Mouse (Mus musculus) inflammation-experienced regulatory T-cells, adult 6 months (primary cell): Measurements from ENCODE around the gene Ush1g. TPM values are rescaled to one million over a fixed set of nuclear protein-coding genes. Genes with fewer than 3 reads are reported as not detected.
A peak's percentile ranks its signal among the peaks of the same experiment; 100 is the strongest.

Experiments used
- ATAC-seq: one replicate; pipeline ENCODE4 v1.8.0; 2017
- polyA plus RNA-seq, 3 experiments: library from polyadenylated mRNA; unstranded; fragments of 100-300 nt; shearing (Covaris generic); gene quantifications; one replicate each; pipeline ENCODE4 v1.2.1; 2017

Gene Ush1g
- polyA plus RNA-seq, result not detected

DNA sequence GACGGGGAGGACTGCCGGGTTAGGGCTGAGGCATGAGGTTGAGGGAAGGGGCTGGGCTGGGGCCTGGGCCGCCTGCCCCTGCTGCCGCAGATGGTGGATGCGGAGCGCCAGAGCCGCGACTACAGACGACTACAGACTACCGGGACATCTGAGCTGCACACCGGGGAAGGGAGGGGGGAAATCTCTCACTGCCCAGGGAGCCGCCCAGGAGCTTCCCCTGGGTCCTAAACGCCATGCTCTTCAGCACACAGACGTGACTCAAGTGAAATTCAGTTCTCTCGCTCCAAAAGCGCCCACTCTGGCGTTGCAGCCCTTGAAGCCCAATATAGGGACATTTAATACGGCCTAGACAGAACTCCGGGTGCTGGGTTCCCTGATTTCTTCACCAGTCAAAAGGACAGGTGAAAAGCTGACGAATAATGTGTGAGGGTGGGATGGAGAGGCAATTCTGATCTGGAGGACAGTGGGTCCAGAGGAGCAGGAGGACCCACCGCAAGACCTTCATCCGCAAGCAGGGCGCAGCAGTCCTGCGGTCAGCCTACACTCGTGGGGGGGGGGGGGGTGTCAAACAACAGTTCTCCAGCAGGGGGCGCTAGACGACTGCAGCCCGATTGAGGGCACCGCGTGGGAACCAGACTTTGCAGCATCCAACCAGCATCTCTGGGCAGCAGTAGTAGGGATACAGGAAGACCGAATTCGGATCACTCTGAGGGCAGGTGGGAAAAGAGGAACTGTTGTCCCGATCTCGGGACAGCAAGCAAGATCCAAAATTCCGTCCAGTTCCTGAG is at the start of gene Ush1g:
Gene Ush1g (minus strand): TSS at position 136 of the 788 bp plus-strand sequence.
- ATAC-seq, result peak; percentile 41

DNA sequence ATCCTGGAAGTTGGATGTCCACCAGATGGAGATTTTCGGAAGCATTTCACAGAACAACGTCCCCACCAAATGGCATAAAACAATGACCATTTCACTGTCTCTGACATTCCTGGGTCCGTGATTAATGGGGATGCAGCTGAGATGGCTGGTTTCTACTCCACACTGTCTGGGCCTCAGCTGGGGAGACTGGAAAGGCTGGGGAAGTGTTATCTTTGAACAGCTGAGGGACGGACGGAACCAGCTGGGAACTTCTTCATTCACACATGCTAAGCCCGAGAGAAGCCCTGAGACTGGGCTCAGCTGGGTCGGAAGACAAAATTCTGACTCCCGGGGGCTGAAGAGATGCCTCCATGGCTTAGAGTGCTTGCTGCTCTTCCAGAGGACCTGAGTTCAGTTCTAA is 49.5 kb upstream of the Ush1g start:
- ATAC-seq, result no peak

DNA sequence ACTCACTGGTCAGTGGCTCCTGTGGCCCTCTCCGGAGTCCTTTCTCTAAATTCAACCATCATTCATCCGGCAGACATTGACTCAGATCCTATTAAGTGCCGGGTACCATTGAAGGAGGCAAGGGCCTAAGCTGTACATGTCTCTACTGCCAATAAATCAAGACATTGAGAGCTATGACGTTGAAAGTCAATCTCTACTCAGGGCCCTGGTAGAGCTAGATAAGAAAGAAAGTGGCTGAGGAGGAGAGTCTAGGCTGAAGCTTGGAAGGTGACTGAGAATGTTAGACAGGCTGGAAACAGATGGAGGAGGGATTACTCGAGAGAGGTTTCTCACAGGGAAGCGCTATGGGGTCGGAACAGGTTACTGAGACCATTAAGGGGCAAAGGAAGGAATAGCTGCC is 48.5 kb upstream of the Ush1g start:
- no peak for ATAC-seq

DNA sequence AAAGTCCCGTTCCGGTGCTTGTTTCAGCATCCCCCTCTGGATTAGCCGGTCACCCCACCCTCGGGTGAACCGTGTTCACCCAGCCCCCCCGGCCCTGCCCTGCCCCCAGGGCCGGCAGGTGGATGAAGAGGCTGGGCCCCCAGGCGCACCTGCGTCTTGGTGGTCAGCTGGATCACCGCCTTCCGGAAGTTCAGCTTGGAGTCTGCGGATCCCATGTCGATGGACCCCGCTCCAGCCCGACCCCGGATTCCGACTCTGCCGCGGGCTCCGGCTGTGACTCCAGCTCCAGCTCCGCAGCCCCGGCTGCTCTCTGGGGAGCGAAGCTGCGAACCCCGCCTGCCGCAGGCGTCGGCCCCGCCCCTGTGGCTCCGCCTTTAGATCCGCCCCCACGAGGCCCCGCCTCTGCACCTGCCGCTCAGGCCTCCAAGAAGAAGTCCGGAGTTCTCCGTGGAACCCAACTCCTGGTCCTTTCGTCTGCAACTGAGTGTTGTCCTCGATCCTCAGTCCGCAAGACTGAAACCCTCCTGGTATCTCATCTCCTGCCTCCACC is 45.6 kb upstream of the Ush1g start, which contains the start of gene Hid1:
Gene Hid1 (minus strand): TSS at position 362 of the 550 bp plus-strand sequence.
- peak; percentile 85 for ATAC-seq

DNA sequence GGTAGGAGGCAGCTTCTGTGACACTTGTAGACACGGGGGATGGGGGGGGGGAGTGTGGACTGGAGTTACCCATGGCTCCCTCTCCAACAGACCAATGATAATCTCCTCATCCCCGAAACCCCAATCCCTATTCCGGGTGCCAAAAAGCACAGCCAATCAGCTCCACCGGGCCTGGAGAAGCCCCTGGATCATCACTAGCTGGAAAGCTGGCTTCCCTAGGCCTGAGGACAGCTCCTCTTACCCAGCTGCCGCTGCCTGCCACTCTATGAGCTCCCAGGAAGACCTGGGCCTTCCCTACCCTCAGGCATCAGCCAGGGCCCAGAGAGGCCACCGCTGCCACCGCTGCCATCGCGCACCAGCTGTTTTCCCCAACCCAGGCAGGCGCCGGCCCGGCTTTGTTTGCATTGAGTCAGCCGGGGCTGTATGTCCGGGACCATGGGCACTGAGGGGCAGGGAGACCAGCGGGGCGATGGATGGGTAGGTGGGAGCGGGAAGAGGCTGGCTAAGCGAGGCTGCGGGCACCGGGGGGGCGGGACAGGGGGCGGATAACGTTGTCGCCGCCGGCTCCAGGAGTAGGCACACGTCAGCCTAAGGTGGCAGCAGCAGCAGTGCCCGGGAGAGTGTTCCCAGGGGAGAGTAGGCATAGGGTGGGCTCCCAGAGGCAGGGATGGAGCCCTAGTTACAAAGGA is 45.0 kb upstream of the Ush1g start:
- no peak for ATAC-seq

DNA sequence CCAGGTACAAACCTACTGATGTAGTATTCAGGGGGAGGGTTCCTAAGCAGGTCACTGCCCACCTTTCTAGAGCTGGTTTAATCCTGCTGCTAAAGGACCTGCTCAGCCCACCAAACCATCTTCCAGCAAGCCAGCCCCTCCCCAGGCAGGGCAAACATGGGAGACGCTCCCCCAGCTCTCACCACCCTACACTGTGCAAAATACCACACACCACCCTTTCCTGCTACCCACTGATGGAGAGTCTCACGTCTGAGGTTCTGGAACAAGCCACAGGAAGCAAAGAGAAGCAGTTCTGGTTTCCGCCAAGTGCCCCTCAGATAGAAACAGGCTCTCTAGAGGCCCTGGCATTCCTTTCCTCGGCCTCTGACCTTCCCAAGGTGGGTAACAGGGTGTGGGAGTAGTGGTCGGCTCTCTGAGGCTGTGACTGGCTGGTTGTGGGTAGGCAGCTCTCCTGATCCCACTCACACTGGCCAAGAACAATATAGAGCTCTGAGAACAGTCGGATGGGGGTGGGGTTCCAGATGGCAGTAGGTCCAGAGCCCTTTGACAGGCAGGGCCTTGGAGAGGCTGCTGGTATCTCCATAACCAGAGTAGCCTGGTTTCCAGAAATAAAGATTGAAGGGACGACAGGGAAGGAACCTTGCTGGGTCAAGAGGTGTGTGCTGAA is 44.3 kb upstream of the Ush1g start:
- no peak for ATAC-seq

DNA sequence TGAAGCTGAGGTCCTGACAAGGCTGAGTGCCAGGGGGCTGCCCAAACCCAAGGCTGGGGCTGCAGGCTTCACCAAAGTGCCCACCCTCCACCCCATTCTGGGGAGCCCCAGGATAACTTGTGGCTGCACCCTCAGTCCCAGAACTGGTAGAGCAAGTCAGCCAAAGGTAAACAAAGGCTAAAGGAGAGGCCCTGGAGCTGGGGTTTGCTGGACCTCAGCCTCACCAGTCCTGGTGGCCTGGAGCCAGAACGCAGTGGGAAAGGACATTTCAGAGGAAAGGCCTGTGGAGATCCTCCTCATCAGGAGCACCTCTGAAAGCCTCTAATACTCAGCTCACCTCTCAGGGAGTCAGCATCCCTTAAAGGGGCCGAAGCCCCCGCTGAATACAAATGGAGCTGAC is 42.3 kb upstream of the Ush1g start:
- no peak for ATAC-seq

DNA sequence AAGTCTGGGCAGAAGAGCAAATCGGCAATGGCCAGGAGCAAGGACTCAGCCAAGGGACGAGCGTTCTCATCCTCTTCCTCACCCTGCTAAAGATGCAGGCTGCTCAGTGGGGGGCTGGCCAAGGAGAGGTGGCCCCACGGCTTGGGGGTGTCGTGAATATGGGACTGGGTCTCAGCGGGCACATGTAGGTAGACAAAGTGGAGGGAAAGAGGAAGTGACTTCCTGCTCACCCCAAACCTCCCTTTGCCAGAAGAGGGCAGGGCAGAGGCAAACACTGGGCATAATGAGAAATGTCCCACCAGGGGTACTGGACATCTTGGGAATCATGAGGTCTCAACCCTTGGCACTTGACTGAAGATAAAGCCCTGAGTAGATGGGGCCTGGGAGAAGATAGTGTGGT is 37.9 kb upstream of the Ush1g start:
- ATAC-seq, result no peak

DNA sequence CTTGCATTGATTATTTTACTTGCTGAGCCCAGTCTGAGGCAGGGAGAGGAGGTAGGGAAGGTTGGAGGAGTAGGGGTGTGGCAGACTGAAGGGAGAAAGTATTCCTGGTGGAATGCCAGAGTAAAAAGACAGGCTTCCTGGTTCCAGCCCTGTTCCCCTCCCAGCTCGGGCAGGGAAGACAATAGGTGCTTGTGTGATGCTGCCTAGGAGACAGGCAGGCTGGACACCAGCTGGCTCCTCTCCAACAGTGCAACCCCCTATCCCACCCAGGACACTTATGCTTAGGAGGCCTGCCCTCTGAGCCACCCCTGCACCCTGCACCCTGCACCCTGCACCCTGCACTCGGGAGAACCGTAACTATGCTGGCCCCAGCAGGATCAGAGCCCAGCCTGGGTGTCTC is 37.5 kb upstream of the Ush1g start:
- no peak for ATAC-seq

DNA sequence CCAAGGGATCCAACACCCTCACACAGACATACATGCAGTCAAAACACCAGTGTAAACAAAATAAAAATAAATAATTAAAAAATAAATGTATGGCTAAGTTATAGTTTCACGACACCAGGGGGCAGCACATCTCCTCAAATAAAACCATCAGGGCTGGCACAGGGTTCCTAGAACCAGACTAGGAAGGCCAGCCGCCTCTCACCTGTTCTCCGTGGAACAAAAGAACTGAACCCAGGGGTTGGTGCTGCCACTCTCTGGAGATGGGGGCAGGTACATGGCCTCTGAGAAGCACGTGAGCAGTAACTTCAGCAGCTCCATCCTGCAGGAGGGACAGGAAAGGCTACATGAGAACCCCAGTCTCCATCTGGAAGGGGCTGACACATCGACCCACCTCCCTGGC is 36.6 kb upstream of the Ush1g start:
- ATAC-seq, result peak; percentile 46

DNA sequence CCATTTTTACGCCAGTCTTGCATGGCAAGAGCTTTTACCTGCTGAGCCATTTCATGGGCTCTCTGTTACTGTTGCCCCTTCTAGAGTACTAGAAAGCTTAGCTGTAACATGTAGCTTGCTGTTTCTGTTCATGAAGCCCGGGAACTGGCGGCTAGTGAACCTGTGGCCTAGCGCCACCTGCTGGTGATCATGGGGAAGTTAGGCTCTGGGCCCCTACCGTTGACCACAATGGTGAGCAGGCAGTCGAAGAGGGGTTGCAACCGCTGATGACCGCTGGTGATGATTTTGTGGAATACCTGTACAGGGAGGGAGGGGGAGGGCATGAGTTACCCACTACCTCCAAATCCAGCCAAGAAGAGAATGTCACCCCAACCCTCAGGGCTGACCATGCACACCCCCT is 32.3 kb upstream of the Ush1g start:
- no peak for ATAC-seq

DNA sequence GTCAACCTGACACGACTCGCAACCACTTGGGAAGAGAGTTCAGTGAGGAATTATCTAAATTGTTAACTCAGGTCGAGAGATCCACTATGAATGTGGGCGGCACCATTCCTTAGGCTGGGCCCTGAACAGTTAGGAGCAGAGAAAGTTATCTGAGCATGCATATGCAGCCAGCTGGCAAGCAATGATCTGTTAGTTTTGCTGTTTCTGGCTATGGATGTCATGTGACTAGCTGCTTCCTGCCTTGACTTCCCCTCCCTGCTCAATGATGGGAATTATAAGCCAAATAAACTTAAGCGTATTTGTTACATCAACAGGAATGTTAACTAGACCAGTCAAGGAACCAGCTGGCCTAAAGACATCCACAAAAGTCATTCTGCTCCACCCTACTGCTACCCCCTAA is 31.5 kb upstream of the Ush1g start:
- no peak for ATAC-seq

DNA sequence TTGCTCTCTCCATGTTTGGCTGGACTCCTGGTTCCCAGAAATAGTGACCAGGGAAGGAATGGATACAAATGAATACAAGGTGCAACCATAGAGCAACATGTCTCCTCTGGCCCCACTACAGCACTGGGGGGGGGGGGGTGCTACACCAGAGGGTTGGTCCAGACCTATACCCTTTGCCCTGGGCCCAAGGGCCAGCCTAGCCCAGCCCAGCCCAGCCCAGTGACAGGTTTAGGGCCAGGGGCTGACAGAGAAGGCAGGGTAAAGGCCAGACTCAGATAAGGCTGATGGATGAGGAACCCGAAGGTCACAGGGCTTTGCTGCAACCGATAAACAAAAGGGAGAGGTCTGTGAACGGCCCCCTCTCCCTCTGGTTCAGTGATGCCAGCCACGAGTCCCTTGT is 28.1 kb upstream of the Ush1g start:
- ATAC-seq, result no peak

DNA sequence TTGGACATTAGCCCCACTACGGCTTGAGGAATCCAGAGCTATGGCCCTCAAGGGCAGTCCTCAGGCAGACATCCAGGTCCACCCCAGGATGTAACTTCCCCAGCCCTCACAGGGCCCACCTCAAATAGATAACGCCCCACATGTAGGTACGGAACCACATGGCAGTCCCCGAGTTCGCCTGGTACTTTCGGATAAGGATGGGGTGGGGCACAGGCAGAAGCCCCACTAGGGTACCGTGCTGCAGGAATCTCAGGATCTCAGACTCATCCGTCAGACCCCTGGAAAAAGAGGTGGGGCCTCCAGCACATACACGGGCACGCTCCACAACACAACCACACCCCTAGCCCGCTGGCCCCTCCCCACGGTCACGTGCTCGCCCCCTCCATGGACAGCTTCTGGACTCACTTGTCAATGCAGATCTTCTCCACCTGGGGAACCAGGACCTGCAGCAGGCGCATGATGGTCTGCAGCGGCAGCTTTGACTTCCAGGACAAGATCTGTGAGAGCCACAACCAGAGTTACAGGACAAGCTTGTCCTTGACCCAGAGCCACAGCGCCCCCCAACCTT is 26.9 kb upstream of the Ush1g start:
- no peak for ATAC-seq

DNA sequence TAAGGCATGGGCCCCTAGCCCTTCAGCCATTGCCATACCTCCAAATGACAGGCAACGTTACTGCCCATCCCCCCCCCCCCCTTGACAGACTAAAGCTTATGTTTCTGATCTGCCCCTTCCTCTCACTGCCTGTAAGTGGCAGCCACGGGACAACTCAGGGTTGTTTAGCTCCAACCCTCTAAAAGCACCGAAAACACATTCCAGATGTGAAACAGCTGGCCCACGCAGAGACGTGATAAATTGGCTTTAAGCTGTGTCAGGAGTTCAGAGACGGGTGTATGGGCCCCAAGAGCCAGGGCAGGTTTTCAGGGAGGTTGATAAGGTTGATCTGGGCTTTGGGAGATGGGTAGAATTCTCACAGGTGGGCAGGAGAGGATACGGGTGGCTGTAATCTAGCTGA is 23.7 kb upstream of the Ush1g start:
- ATAC-seq, result no peak

DNA sequence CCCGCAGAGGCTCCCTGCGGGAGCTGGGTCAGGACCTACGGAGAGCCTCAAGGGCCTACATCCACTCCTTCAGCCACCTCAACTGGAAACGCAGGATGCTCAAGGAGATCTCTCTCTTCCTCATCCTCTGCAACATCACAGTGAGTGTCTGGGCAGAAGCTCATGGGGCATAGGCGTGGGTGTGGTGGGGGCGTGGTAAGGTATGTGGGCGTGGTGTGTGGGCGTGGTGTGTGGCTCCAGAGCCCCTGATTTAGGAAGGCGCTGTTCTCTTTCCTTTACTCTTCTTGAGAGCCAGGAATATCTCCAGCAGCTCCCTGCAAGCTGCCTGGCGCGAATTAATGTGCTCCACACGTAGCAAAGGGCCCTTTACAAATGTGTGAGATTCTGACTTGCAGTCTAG is 23.1 kb upstream of the Ush1g start:
- no peak for ATAC-seq

DNA sequence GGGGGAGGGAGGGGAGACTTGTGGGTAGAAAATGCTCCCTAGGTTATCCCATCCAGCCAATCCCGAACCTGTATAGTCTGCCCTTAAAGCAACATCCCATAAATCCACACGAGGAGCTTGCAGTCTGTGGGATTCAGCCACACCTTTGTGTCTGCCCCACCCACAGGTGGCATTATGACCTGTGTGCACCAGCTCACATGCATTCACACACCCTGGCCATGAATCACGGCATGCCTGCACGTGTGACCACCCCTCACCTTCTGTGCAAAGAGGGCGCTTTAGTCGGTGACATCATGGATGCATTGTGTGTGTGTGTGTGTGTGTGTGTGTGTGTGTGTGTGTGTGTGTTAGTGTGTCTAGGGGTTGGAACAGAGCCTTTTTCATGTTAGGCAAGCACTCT is 20.0 kb upstream of the Ush1g start:
- ATAC-seq, result no peak

DNA sequence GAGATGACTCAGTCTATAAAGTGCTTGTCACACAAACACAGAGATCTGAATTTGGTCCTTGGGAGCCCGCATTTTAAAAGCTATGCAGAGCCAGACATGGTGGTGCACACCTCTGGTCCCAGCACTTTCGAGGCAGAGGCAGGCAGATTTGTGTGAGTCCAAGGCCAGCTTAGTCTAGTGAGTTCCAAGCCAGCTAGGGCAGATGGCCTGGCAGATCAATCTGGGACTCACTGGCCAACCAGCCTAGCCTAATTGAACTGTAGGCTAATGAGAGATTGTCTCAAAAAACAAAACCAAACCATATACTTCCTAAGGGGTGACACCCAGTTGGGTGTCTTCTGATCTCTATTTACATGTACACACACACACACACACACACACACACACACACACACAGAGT is 19.4 kb upstream of the Ush1g start:
- ATAC-seq, result no peak

DNA sequence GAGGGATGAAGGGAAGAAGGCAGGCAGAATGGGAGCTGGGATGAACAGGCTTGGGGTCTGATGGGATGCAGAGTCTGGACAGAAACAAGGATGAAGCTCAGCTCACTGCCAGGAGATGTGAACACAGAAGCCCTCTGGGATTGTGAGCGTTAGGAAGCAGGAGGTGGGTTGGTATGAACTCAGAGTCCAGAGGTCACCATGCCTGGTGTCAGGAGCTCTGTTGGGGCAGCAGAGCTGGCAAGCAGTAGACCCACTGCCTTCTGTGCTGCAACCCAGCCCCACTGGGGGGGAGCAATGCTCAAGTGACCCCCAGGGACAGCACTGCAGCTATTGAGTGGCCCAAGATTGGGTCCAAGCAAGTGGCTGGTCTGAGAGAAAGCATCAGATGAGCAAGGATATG is 16.0 kb upstream of the Ush1g start:
- no peak for ATAC-seq

DNA sequence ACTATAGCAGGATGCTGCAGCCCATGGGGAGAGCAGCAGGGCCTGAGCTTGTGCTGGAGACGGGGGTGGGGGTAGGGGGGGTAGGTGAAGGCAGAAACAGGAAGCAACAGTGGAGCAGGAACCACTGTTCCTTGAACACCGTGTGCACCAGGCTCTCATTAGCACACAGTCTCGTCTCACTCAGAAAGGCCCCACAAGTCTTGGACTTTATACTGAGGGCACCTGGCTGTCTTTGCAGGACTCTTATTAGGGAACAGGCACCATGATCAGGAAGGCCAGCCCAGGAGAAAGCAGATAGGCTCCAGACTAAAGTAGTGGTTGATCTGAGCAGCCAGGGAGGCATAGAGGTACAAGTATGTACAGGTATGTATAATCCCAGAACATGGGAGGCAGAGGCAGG is 15.5 kb upstream of the Ush1g start:
- no peak for ATAC-seq

DNA sequence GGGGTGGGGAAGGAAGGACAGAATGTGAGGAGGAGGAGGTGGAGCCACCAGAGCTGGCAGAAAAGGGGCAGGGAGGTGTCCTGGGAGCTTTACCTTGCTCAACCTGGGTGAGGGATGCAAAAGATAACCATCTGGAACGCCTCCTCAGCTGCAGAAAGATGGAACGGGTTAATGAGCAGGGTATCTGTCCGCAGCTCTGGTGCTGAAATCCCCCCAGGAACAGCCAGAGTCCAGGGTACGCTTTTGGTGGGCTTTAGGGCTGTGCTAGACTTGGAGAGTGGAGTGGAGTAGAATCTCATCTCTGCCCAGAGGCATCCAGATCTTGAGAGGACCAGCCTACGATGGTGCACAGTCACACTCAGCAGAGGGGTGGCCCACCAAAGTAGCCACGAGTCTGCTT is 14.3 kb upstream of the Ush1g start:
- no peak for ATAC-seq

DNA sequence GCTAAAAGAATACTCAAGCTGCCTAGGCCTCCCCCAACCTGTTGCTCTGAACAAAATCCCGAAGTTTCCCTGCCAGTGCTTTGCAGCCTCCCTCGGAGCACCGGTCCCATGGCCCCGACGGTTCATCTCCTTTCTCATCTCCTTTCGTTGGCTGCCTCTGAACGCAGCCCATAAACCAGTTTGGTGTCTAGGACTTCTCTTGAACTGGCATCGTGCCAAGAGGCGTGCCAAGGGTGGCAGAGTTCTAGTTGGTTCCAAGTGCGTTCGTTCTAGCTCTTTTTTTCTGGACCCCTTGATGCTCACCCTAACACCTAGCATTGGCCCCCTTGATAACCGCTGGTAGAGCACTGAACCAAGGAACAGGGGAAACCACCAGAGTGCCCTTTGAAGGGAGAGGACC is 13.4 kb upstream of the Ush1g start:
- ATAC-seq, result no peak

DNA sequence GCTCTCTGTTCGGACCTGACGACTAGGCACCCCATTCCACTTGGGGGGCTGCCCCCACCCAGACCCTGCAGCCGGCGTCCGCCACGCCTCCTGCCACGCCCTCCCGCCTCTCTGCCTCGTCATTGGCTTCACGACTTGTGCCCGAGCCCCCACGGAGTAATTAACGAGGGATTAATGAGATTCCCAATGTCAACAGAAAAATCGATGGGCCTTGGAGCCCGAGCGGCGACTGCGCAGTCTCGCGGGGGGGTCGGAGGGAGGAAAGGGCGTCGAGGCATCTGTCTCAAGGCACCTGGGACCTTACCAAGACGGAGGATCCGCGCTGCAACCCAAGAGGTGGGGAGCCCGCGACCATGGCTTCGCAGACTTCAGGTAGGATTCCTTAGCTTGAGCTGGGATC is 12.7 kb upstream of the Ush1g start, which contains the start of gene Otop3:
Gene Otop3 (plus strand): TSS at position 201 of the 400 bp plus-strand sequence.
- ATAC-seq, result no peak
